Mouse (Mus musculus) myocyte (in vitro differentiated cells): ENCODE data around the gene Fkbpl. TPM values are rescaled to one million over a fixed set of nuclear protein-coding genes. Genes with fewer than 3 reads are reported as not detected.

Experiments
- H3K27me3 ChIP-seq: one replicate; pipeline ENCODE4 v1.6.1; 2011; ENCODE audit not compliant: control insufficient read depth, insufficient read depth, insufficient read length
- H3K36me3 ChIP-seq: one replicate; pipeline ENCODE4 v1.6.1; 2011; ENCODE audit not compliant: control insufficient read depth, insufficient read depth
- H3K4me2 ChIP-seq: one replicate; pipeline ENCODE4 v1.6.1; 2011; ENCODE audit warnings: low read depth, control low read depth
- H3K4me3 ChIP-seq: one replicate; pipeline ENCODE4 v1.5.1; 2011; ENCODE audit warnings: mild to moderate bottlenecking, control low read depth, moderate library complexity
- H3K79me2 ChIP-seq: one replicate; pipeline ENCODE4 v1.6.1; 2011; ENCODE audit not compliant: control insufficient read depth, insufficient read depth
- H3ac ChIP-seq: one replicate; pipeline ENCODE4 v1.6.1; 2011; ENCODE audit not compliant: control insufficient read depth, insufficient read length
- CEBPB ChIP-seq: IDR thresholded peaks from 2 replicates; pipeline ENCODE4 v1.6.1; 2011; ENCODE audit warnings: mild to moderate bottlenecking, moderate library complexity; ENCODE audit not compliant: poor library complexity, insufficient read depth, severe bottlenecking
- E2F4 ChIP-seq: IDR thresholded peaks from one replicate; pipeline ENCODE4 v1.6.1; 2011; ENCODE audit warnings: mild to moderate bottlenecking, control low read depth, moderate library complexity; ENCODE audit not compliant: insufficient read depth
- MAX ChIP-seq: IDR thresholded peaks from one replicate; pipeline ENCODE4 v1.6.1; 2011; ENCODE audit warnings: low read depth, mild to moderate bottlenecking, control low read depth
- MYOD1 ChIP-seq, 3 experiments: IDR thresholded peaks; one replicate each; pipeline ENCODE4 v1.6.1; 2011; ENCODE audit warnings: control low read depth in 2 of 3, low read depth in 2 of 3, mild to moderate bottlenecking in 2 of 3, moderate library complexity in 1 of 3; ENCODE audit not compliant: insufficient read length in 2 of 3, control insufficient read depth in 1 of 3
- MYOG ChIP-seq, 3 experiments: IDR thresholded peaks; one replicate each; pipeline ENCODE4 v1.6.1; 2011; ENCODE audit warnings: control low read depth in 2 of 3, low read depth in 2 of 3, mild to moderate bottlenecking in 2 of 3; ENCODE audit not compliant: insufficient read length in 2 of 3, control insufficient read depth in 1 of 3, insufficient read depth in 1 of 3
- POLR2A ChIP-seq: IDR thresholded peaks from one replicate; pipeline ENCODE4 v1.6.1; 2011; ENCODE audit warnings: low read depth, mild to moderate bottlenecking, control low read depth, moderate library complexity; ENCODE audit not compliant: insufficient read length
- POLR2AphosphoS2 ChIP-seq: IDR thresholded peaks from one replicate; pipeline ENCODE4 v1.6.1; 2011; ENCODE audit warnings: low read depth, control low read depth; ENCODE audit not compliant: insufficient read length
- REST ChIP-seq: IDR thresholded peaks from one replicate; pipeline ENCODE4 v1.6.1; 2011; ENCODE audit warnings: mild to moderate bottlenecking, control low read depth, moderate library complexity; ENCODE audit not compliant: insufficient read depth, insufficient read length
- SRF ChIP-seq: IDR thresholded peaks from one replicate; pipeline ENCODE4 v1.6.1; 2011; ENCODE audit warnings: low read depth; ENCODE audit not compliant: control insufficient read depth, insufficient read length
- TCF12 ChIP-seq: IDR thresholded peaks from one replicate; pipeline ENCODE4 v1.6.1; 2011; ENCODE audit warnings: mild to moderate bottlenecking, control low read depth; ENCODE audit not compliant: poor library complexity, insufficient read depth, severe bottlenecking
- TCF3 ChIP-seq: IDR thresholded peaks from one replicate; pipeline ENCODE4 v1.6.1; 2011; ENCODE audit warnings: low read depth, control low read depth; ENCODE audit not compliant: insufficient read length
- USF1 ChIP-seq: IDR thresholded peaks from one replicate; pipeline ENCODE4 v1.6.1; 2011; ENCODE audit warnings: low read depth, mild to moderate bottlenecking, control low read depth, moderate library complexity
- polyA plus RNA-seq: library from polyadenylated mRNA; unstranded; fragments of >200 nt; fragmentation: generic; extraction: Trizol; gene quantifications from one replicate; pipeline ENCODE4 v1.2.1, GENCODE M21; 2012; ENCODE audit warnings: missing spikeins

The Fkbpl gene
- polyA plus RNA-seq, 1 experiment: 13.5 TPM

DNA sequence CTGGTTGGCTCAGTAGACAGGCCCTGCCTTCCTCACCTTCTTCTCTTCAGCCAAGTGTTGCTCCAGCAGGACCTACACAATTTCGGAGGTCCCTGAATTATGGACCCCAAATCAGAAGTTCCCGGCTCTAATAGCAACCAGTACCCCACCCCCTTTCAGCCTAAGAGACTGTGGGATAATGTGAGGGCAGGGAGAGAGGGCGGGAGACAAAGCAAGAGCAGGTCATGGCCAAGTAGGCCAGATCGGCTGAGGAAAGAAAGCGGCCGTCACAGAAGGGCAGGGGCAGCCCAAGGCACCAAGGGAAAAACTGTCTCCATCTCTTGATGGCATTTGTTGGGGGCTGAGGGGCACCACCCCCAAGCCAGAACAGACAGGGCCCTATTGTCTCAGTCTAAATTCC, 28.7 kb upstream of the Fkbpl start, which contains the start of gene Egfl8:
Egfl8 (minus strand) TSS at position 101 of the 400 bp plus-strand sequence.
- no peaks in the 10 kb centered on the region for H3K27me3 ChIP-seq
- H3K79me2 ChIP-seq: no peaks in the 10 kb centered on the region
- no peak within 1 kb of the TSS for H3K4me2 ChIP-seq
- H3K4me3 ChIP-seq: no peak within 1 kb of the TSS
- TF ChIP-seq REST (no peak), TCF12 (no peak), TCF3 (no peak), MYOG (IDR thresholded peaks at IDR 0.05; ENCODE audit: control insufficient read depth in 1 of 3, insufficient read depth in 1 of 3, insufficient read length in 2 of 3, low read depth in 2 of 3) (no peak), USF1 (no peak), CEBPB (no peak), POLR2A (no peak), SRF (no peak), POLR2AphosphoS2 (no peak), MAX (no peak)
- peaks cover 3% of the 10 kb centered on the region for H3K36me3 ChIP-seq
- H3ac ChIP-seq: no peak within 1 kb of the TSS

GRCm38 (mm10) chr17:34618999-34619398, 25.6 kb upstream of the Fkbpl start:
- no peak overlapping the region for H3K4me3 ChIP-seq
- no peak overlapping the region for H3K4me2 ChIP-seq
- TF ChIP-seq POLR2AphosphoS2: no peak
- H3ac ChIP-seq: no peak overlapping the region
- no peaks in the 10 kb centered on the region for H3K27me3 ChIP-seq
- H3K79me2 ChIP-seq: no peaks in the 10 kb centered on the region
- H3K36me3 ChIP-seq: no peaks in the 10 kb centered on the region

GRCm38 (mm10) chr17:34621006-34621405, 23.6 kb upstream of the Fkbpl start:
- no peak overlapping the region for H3K4me3 ChIP-seq
- H3K36me3 ChIP-seq: no peaks in the 10 kb centered on the region
- no peak for TF ChIP-seq TCF3
- TF ChIP-seq E2F4: no peak
- TF ChIP-seq CEBPB: no peak
- TF ChIP-seq USF1: no peak
- TF ChIP-seq TCF12: no peak
- TF ChIP-seq POLR2A: no peak
- no peak for TF ChIP-seq SRF
- no peak for TF ChIP-seq MYOD1 (IDR thresholded peaks at IDR 0.05; ENCODE audit: control insufficient read depth in 1 of 3, insufficient read length in 2 of 3, low read depth in 2 of 3)
- no peak for TF ChIP-seq REST
- no peak for TF ChIP-seq MYOG (IDR thresholded peaks at IDR 0.05; ENCODE audit: control insufficient read depth in 1 of 3, insufficient read depth in 1 of 3, insufficient read length in 2 of 3, low read depth in 2 of 3)
- TF ChIP-seq MAX: no peak
- TF ChIP-seq POLR2AphosphoS2: no peak
- no peaks in the 10 kb centered on the region for H3K79me2 ChIP-seq
- H3K4me2 ChIP-seq: no peak overlapping the region
- H3ac ChIP-seq: no peak overlapping the region
- H3K27me3 ChIP-seq: no peaks in the 10 kb centered on the region

DNA sequence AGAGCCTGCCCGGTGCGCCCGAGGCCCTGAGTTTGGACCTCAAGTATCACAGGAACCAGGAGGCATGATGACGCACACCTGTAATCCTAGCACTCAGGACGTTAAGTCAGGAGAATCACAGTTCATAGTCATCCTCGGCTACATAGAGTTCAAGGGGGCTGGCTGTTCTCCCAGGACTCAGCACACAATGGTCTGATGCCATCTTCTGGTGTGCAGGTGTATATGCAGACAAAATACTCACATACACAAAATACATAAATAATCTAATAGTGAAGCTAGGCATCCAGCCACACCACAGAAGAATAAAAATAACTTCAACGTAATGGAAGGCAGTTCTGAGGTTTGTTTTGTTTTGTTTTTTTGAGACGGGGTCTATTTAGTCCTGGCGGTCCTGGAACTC, 21.4 kb upstream of the Fkbpl start:
- Histone ChIP-seq H3K36me3 (no peaks in the 10 kb centered on the region), H3ac (no peak overlapping the region), H3K79me2 (no peaks in the 10 kb centered on the region), H3K4me3 (no peak overlapping the region), H3K27me3 (no peaks in the 10 kb centered on the region), H3K4me2 (no peak overlapping the region)
- TF ChIP-seq CEBPB: no peak
- TF ChIP-seq TCF3: no peak
- TF ChIP-seq MYOD1 (IDR thresholded peaks at IDR 0.05; ENCODE audit: control insufficient read depth in 1 of 3, insufficient read length in 2 of 3, low read depth in 2 of 3): no peak

DNA sequence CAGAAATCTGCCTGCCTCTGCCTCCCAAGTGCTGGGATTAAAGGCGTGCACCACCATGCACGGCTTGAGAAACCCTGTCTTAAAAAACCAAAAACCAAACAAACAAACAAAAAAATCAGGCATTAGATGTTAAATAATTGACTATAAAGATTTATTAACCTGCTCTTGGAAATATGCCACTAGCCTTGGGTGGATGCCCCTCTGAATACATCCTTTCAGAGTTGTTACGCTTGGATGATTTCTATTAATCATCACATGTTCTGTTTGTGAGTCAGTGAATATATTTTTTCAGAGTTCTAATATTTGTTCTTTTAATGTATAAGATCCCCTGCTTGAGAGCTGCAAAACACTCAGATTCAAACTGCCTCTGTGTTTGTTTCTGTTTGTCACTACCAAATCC, 19.6 kb upstream of the Fkbpl start:
- Histone ChIP-seq H3K4me3 (no peak overlapping the region), H3K27me3 (peaks cover 2% of the 10 kb centered on the region), H3K79me2 (no peaks in the 10 kb centered on the region), H3K4me2 (no peak overlapping the region), H3K36me3 (no peaks in the 10 kb centered on the region), H3ac (no peak overlapping the region)
- TF ChIP-seq CEBPB: no peak
- no peak for TF ChIP-seq USF1
- TF ChIP-seq TCF3: no peak

DNA sequence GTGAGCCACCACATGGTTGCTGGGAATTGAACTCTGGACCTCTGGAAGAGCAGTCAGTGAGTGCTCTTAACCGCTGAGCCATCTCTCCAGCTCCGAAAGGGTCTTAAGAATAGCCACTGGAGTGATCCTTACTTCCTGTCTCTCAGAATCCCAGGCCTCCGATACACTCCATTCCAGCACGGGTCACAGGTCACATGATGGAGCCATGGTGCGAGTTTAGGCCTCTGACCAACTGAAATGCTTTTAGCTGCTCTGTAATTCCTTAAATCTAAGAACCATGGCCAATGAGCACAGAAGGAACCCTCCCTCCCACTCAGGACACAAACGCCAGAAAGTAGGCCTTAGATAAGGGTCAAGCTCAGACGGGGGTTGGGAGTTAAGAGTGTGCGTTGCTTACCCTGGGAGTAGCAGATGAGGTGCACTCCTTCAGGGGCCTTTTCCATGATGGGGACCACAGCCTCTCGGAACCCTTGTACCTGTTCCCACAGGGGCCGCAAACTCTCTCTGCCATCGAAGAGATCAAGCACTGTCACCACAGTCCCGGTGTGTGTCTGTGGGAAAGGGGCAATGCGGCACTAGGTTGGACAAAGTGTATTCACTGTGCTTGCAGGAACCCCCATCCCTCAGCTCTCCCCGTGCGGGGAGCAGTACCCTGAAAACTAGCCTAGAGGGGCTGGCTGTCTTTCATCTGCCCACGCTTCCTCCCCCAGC, 18.3 kb upstream of the Fkbpl start:
- Histone ChIP-seq H3K79me2 (no peaks in the 10 kb centered on the region), H3K4me3 (peak overlapping the region; percentile 42), H3ac (no peak overlapping the region), H3K27me3 (peaks cover 14% of the 10 kb centered on the region), H3K36me3 (no peaks in the 10 kb centered on the region), H3K4me2 (peak overlapping the region; percentile 73)
- no peak for TF ChIP-seq TCF3
